Mouse (Mus musculus) E14TG2a.4 (cell line): ENCODE measurements around the gene Ssr1.

Experiments
- CTCF ChIP-seq: conservative IDR thresholded peaks from 2 replicates; pipeline ENCODE4 v1.5.1; 2014; ENCODE audit warnings: low read length
- NANOG ChIP-seq: IDR thresholded peaks from 2 replicates; pipeline ENCODE4 v1.6.1; 2014; ENCODE audit warnings: borderline replicate concordance, low read length, mixed read lengths

DNA sequence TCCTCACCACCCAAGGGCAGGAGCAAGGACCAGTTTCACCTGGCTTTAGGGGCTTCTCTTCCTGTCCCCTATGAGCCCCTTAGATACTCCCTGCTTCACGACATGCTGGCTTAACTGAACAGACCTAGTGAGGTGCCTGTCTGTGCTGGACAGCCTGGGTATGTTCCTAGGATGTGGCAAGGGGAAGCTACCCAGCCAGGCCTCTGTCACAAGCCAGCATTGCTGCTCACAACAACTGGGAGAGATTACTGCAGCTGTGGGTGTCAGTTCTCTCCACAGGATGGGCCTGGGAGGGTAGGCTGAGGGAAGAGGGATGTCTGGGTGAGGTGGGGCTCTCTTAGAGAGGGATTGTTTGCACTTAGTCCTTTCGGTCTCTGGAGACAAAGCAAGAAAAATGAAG, 73.3 kb downstream of the Ssr1 start:
- TF ChIP-seq CTCF (no peak), NANOG (no peak)
